Mouse (Mus musculus) layer of hippocampus, postnatal 14 days (tissue): ENCODE results near the gene Vmn1r68. TPM values are rescaled to one million over a fixed set of nuclear protein-coding genes. Genes with fewer than 3 reads are reported as not detected.

Source experiments
- DNase-seq, 2 experiments: peaks; one replicate each; pipeline ENCODE4 v3.0.0; 2021 to 2022; ENCODE audit warnings: low spot score in 2 of 2, mixed read lengths in 1 of 2
- long read RNA-seq, 2 experiments: library from polyadenylated mRNA; stranded (forward); transcript quantifications; one replicate each; pipeline ENCODE4 v2.0.0; 2021
- total RNA-seq, 2 experiments: library from RNA; stranded (reverse); gene quantifications; 2 replicates each; pipeline ENCODE4 v1.2.3; 2021

Gene Vmn1r68
- total RNA-seq, result not detected
- long read RNA-seq, experiment 1, result 0 reads
- long read RNA-seq, experiment 2, result 0 reads

GRCm38 (mm10) chr7:10558385-10558784 lies at the start of gene Vmn1r68:
Vmn1r68 (minus strand) TSS chr7:10558485.
- DNase-seq, result no peak

- DNase-seq, result no peak
These were observed 62.7 kb downstream of the Vmn1r68 start for GRCm38 (mm10) chr7:10495578-10495977.

GRCm38 (mm10) chr7:10494786-10495521 lies 63.3 kb downstream of the Vmn1r68 start, which contains the start of gene Zik1:
Zik1 (minus strand) TSS chr7:10495394.
- DNase-seq, result peak; percentile 83 to 87

GRCm38 (mm10) chr7:10480588-10481233 lies 77.6 kb downstream of the Vmn1r68 start:
- DNase-seq, result peak; percentile 41 to 62

- no peak for DNase-seq
These were observed 78.5 kb downstream of the Vmn1r68 start for GRCm38 (mm10) chr7:10479813-10480212.

GRCm38 (mm10) chr7:10458166-10458565 lies 100.1 kb downstream of the Vmn1r68 start:
- no peak for DNase-seq

Other genes with a start within 250 kb of the Vmn1r68 start
- gene Vmn1r67, start 115.2 kb downstream of the Vmn1r68 start, total RNA-seq, result not detected
- 10 to 100 TPM; 13.2 to 13.9 TPM for gene Zik1, start 63.1 kb downstream of the Vmn1r68 start, total RNA-seq
- not detected for gene Vmn1r69, start 55.2 kb upstream of the Vmn1r68 start, total RNA-seq
- not detected for gene Vmn1r70, start 73.0 kb upstream of the Vmn1r68 start, total RNA-seq
- gene Nlrp4b, start 129.3 kb upstream of the Vmn1r68 start, total RNA-seq, result not detected
- gene Vmn1r71, start 195.9 kb upstream of the Vmn1r68 start, total RNA-seq, result not detected